Mouse (Mus musculus): Measurements from ENCODE around the gene Cd163l1. TPM values are rescaled to one million over a fixed set of nuclear protein-coding genes. Genes with fewer than 3 reads are reported as not detected.

The Cd163l1 gene
- polyA plus RNA-seq, 1 experiment from 2014 or later = 0.09 TPM

- Histone ChIP-seq H3K4me3 (replicated peaks) (no peak overlapping the region), H3K27ac (no peak overlapping the region), H3K9me3 (no peaks in the 10 kb centered on the region), H3K9ac (no peak overlapping the region), H3K36me3 (no peaks in the 10 kb centered on the region), H3K4me2 (replicated peaks) (no peak overlapping the region), H3K4me1 (replicated peaks) (no peaks in the 10 kb centered on the region), H3K27me3 (replicated peaks) (no peaks in the 10 kb centered on the region)
- WGBS = 73% methylated on average over 2 of the region's 2 CpGs
- ATAC-seq = no peak
Measured at GRCm38 (mm10) chr7:140192851-140193250, 25.2 kb upstream of the Cd163l1 start.

- Histone ChIP-seq H3K27me3 (replicated peaks) (no peaks in the 10 kb centered on the region), H3K9me3 (no peaks in the 10 kb centered on the region), H3K9ac (no peak overlapping the region), H3K4me2 (replicated peaks) (no peak overlapping the region), H3K4me3 (replicated peaks) (no peak overlapping the region), H3K36me3 (no peaks in the 10 kb centered on the region), H3K4me1 (replicated peaks) (no peaks in the 10 kb centered on the region), H3K27ac (no peak overlapping the region)
- WGBS = 84% methylated on average over 4 of the region's 4 CpGs
- no peak for ATAC-seq
Measured at GRCm38 (mm10) chr7:140194031-140194430, 24.0 kb upstream of the Cd163l1 start.

DNA sequence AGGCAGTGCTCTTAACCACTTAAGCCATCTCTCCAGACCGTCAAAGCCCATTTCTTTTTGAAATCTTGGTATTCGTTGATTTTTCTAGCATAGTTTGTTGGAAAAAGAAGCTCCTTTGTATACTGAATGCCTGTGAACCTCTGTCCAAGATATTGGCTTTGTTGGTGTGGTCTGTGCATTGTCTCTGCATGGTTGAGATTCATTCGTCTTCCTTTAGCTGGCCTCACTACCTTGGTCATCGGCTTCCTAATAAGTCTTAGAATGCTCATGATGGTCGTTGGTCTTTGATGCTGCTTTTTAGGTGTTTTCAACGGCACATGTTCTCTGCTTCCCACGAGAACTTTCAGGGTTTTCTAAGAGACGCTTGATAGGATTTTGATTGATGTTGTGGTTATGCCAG is 22.1 kb upstream of the Cd163l1 start:
- H3K27ac ChIP-seq = no peak overlapping the region
- no peaks in the 10 kb centered on the region for H3K27me3 ChIP-seq (replicated peaks)
- WGBS = 79% methylated on average over 8 of the region's 8 CpGs
- H3K9ac ChIP-seq = no peak overlapping the region
- H3K36me3 ChIP-seq = no peaks in the 10 kb centered on the region
- H3K4me3 ChIP-seq (replicated peaks) = no peak overlapping the region
- H3K4me2 ChIP-seq (replicated peaks) = no peak overlapping the region
- H3K9me3 ChIP-seq = no peaks in the 10 kb centered on the region
- no peak for ATAC-seq
- H3K4me1 ChIP-seq (replicated peaks) = no peaks in the 10 kb centered on the region

- H3K9ac ChIP-seq = no peak overlapping the region
- no peaks in the 10 kb centered on the region for H3K9me3 ChIP-seq
- H3K27me3 ChIP-seq (replicated peaks) = no peaks in the 10 kb centered on the region
- no peaks in the 10 kb centered on the region for H3K36me3 ChIP-seq
- H3K4me1 ChIP-seq (replicated peaks) = no peaks in the 10 kb centered on the region
- no peak overlapping the region for H3K4me2 ChIP-seq (replicated peaks)
- no peak for ATAC-seq
- no peak overlapping the region for H3K27ac ChIP-seq
- 87% methylated on average over 4 of the region's 4 CpGs for WGBS
- H3K4me3 ChIP-seq (replicated peaks) = no peak overlapping the region
Measured at GRCm38 (mm10) chr7:140201090-140201489, 17.0 kb upstream of the Cd163l1 start.

- no peaks in the 10 kb centered on the region for H3K27me3 ChIP-seq (replicated peaks)
- no peaks in the 10 kb centered on the region for H3K4me1 ChIP-seq (replicated peaks)
- ATAC-seq = no peak
- H3K9me3 ChIP-seq = no peaks in the 10 kb centered on the region
- H3K4me3 ChIP-seq (replicated peaks) = no peak within 1 kb of the TSS
- no peak within 1 kb of the TSS for H3K9ac ChIP-seq
- H3K27ac ChIP-seq = no peak within 1 kb of the TSS
- H3K36me3 ChIP-seq = no peaks in the 10 kb centered on the region
- no peak within 1 kb of the TSS for H3K4me2 ChIP-seq (replicated peaks)
Measured at GRCm38 (mm10) chr7:140205864-140206263, 12.2 kb upstream of the Cd163l1 start, which contains the start of gene Olfr524. Gene Olfr524 (minus strand): TSS chr7:140205964.

GRCm38 (mm10) chr7:140206904-140207303 is 11.2 kb upstream of the Cd163l1 start:
- Histone ChIP-seq H3K36me3 (no peaks in the 10 kb centered on the region), H3K4me3 (replicated peaks) (no peak overlapping the region), H3K9me3 (no peaks in the 10 kb centered on the region), H3K9ac (no peak overlapping the region), H3K4me2 (replicated peaks) (no peak overlapping the region), H3K4me1 (replicated peaks) (no peaks in the 10 kb centered on the region), H3K27ac (no peak overlapping the region), H3K27me3 (replicated peaks) (no peaks in the 10 kb centered on the region)
- 79% methylated on average over 3 of the region's 3 CpGs for WGBS
- ATAC-seq = no peak

DNA sequence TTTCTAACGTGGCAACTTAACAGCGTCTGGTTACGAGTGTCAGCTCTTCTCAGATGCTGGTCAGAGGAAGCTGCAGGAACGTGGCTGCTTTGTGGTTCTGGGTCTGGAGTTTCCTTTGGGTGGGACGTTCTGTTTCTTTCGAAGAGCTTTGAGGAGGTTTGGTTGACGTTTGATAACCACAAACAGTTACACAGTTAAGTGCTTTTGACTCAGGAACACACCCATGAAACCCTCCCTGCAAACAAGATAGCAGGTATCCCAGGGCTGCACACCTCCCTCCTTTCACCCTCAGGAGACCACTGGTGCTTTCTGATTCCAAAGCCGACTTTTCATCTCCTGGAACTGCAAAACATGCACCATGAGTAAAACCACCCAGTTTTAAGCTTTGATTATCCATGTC is 9.9 kb upstream of the Cd163l1 start:
- H3K4me3 ChIP-seq (replicated peaks) = no peak overlapping the region
- no peak overlapping the region for H3K4me2 ChIP-seq (replicated peaks)
- H3K36me3 ChIP-seq = no peaks in the 10 kb centered on the region
- no peaks in the 10 kb centered on the region for H3K4me1 ChIP-seq (replicated peaks)
- no peak for ATAC-seq
- H3K27ac ChIP-seq = no peak overlapping the region
- H3K27me3 ChIP-seq (replicated peaks) = no peaks in the 10 kb centered on the region
- H3K9me3 ChIP-seq = no peaks in the 10 kb centered on the region
- 62% methylated on average over 8 of the region's 8 CpGs for WGBS
- no peak overlapping the region for H3K9ac ChIP-seq

DNA sequence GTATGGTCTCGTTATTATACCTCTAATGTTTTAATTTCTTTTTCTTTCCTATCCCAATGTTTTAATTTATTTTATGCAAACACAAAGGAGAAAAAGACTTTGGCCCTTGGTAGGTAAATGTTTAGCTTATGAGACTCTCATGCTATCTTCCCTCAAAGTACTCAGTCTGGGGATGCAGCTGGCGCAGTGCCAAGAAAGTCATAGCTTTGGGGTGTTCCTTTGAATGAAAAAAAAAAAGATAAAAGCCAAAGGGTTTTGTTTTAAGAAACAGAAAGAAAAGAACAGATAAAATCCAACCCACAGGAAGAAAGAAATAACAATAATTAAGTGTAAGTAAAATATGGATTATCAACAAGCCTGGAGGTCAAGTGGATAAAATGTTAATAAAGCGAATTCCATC is 9.4 kb upstream of the Cd163l1 start:
- Histone ChIP-seq H3K9me3 (no peaks in the 10 kb centered on the region), H3K4me1 (replicated peaks) (no peaks in the 10 kb centered on the region), H3K27ac (no peak overlapping the region), H3K27me3 (replicated peaks) (no peaks in the 10 kb centered on the region), H3K4me2 (replicated peaks) (no peak overlapping the region), H3K36me3 (no peaks in the 10 kb centered on the region), H3K4me3 (replicated peaks) (no peak overlapping the region), H3K9ac (no peak overlapping the region)
- WGBS = 62% methylated on average over 3 of the region's 3 CpGs
- ATAC-seq = no peak

GRCm38 (mm10) chr7:140213841-140214240 is 4.2 kb upstream of the Cd163l1 start:
- 78% methylated on average over 5 of the region's 5 CpGs for WGBS
- ATAC-seq = no peak

DNA sequence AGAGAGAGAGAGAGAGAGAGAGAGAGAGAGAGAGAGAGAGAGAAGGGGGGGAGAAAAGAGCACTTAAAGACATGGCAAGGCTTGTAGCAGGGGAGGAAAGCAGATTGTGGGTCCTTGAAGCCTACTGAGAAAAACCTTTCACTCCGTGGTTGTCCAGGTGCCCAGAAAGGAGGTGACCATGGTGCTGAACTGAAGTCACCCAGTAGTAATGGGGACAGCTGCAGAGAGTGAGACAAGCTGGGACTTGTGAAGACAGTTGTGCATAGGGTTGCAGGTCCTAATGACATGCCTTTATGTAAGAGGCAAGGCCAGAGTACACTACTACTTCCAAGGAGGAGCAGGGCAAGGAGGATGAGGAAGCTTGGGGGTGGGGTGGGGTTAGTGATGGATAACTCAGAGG is 1.2 kb downstream of the Cd163l1 start:
- Histone ChIP-seq H3K27ac (no peak overlapping the region), H3K9ac (no peak overlapping the region), H3K4me2 (replicated peaks) (no peak overlapping the region), H3K4me3 (replicated peaks) (no peak overlapping the region), H3K4me1 (replicated peaks) (no peaks in the 10 kb centered on the region), H3K36me3 (no peaks in the 10 kb centered on the region), H3K9me3 (no peaks in the 10 kb centered on the region), H3K27me3 (replicated peaks) (no peaks in the 10 kb centered on the region)
- WGBS = 14% methylated on average over 1 of the region's 1 CpGs
- ATAC-seq = no peak

More at GRCm38 (mm10) chr7:140213841-140214240, 4.2 kb upstream of the Cd163l1 start:
- no peaks in the 10 kb centered on the region for H3K4me1 ChIP-seq (replicated peaks)
- no peaks in the 10 kb centered on the region for H3K9me3 ChIP-seq
- no peak overlapping the region for H3K4me2 ChIP-seq (replicated peaks)
- H3K9ac ChIP-seq = no peak overlapping the region
- no peak overlapping the region for H3K27ac ChIP-seq
- no peaks in the 10 kb centered on the region for H3K36me3 ChIP-seq
- no peak overlapping the region for H3K4me3 ChIP-seq (replicated peaks)
- no peaks in the 10 kb centered on the region for H3K27me3 ChIP-seq (replicated peaks)

- H3K4me3 ChIP-seq (replicated peaks) = no peak overlapping the region
- H3K27ac ChIP-seq = no peak overlapping the region
- H3K9me3 ChIP-seq = no peaks in the 10 kb centered on the region
- no peak overlapping the region for H3K4me2 ChIP-seq (replicated peaks)
- WGBS = 89% methylated on average over 4 of the region's 4 CpGs
- H3K4me1 ChIP-seq (replicated peaks) = no peaks in the 10 kb centered on the region
- H3K27me3 ChIP-seq (replicated peaks) = no peaks in the 10 kb centered on the region
- ATAC-seq = no peak
- H3K36me3 ChIP-seq = no peaks in the 10 kb centered on the region
- no peak overlapping the region for H3K9ac ChIP-seq
Measured at GRCm38 (mm10) chr7:140220375-140220774, 2.3 kb downstream of the Cd163l1 start.

DNA sequence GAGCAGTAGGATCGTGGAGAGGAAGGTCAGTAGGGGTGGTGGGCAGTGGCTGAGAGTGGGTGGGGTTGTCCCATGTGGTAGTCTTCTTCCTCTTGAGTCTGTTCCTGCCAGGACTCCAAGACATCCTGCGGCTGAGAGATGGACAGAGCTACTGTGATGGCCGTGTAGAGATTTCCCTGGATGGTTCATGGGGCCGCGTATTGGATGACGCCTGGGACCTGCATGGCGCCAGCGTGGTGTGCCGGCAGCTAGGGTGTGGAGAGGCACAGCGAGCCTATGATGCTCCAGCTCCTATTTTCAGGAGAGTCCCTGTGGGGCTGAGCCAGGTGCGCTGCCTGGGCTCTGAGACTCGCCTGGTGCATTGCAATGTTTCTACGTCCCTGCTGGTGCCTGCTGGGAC is 6.1 kb downstream of the Cd163l1 start:
- Histone ChIP-seq H3K27me3 (replicated peaks) (no peaks in the 10 kb centered on the region), H3K4me3 (replicated peaks) (no peak overlapping the region), H3K4me1 (replicated peaks) (no peaks in the 10 kb centered on the region), H3K9ac (no peak overlapping the region), H3K4me2 (replicated peaks) (no peak overlapping the region), H3K36me3 (no peaks in the 10 kb centered on the region), H3K27ac (no peak overlapping the region), H3K9me3 (no peaks in the 10 kb centered on the region)
- no peak for ATAC-seq
- 83% methylated on average over 13 of the region's 13 CpGs for WGBS

DNA sequence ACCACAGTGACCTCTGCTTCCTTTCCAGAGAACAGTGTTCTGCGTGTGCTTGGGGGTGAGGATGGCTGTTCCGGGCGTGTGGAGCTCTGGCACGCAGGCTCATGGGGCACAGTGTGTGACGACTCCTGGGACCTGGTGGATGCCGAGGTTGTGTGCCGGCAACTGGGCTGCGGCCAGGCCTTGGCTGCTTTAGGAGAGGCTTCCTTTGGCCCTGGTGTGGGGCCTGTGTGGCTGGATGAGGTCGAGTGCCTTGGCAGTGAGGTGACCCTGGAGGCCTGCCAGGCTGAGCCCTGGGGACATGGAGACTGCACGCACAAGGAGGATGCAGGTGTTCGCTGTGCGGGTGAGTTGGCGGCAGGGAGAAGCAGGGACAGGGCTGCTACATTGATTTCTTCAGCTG is 10.4 kb downstream of the Cd163l1 start:
- no peaks in the 10 kb centered on the region for H3K36me3 ChIP-seq
- 78% methylated on average over 13 of the region's 13 CpGs for WGBS

DNA sequence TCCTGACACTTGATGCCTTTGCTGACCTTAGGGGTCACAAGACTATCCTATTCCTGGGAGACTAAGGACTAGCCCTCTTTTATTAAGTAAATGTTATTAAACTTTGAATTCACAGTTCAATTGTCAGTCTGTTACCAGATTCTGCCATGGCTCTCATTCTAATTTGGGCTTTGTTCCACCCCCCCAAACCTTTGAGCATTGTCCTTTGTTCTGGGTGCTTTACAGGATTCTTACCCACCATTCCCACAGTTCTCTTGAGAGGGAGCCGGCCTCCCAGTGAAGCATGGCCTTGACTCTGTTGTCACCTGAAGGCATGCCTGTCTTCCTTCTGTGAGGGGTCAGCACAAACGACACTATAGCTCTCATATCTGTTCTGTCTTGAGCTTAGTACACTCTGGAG is 13.0 kb downstream of the Cd163l1 start:
- Histone ChIP-seq H3K9ac (no peak overlapping the region), H3K4me2 (replicated peaks) (no peak overlapping the region), H3K27ac (no peak overlapping the region), H3K36me3 (no peaks in the 10 kb centered on the region), H3K4me1 (replicated peaks) (no peaks in the 10 kb centered on the region), H3K27me3 (replicated peaks) (no peaks in the 10 kb centered on the region), H3K9me3 (no peaks in the 10 kb centered on the region), H3K4me3 (replicated peaks) (no peak overlapping the region)
- no peak for ATAC-seq
- WGBS = 67% methylated on average over 2 of the region's 2 CpGs

More for the DNA sequence above, 10.4 kb downstream of the Cd163l1 start:
- Histone ChIP-seq H3K4me3 (replicated peaks) (no peak overlapping the region), H3K4me2 (replicated peaks) (no peak overlapping the region), H3K4me1 (replicated peaks) (no peaks in the 10 kb centered on the region), H3K9me3 (no peaks in the 10 kb centered on the region), H3K27ac (no peak overlapping the region), H3K27me3 (replicated peaks) (no peaks in the 10 kb centered on the region), H3K9ac (no peak overlapping the region)
- ATAC-seq = no peak
